Mouse (Mus musculus) hindbrain, postnatal 0 days (tissue): Measurements from ENCODE around the gene Cln5. TPM values are rescaled to one million over a fixed set of nuclear protein-coding genes. Genes with fewer than 3 reads are reported as not detected.
A peak's percentile ranks its signal among the peaks of the same experiment; 100 is the strongest.

Experiments
- ATAC-seq: fragments of 200-750 bp; cut with Nextera tagmentation; 2 replicates; pipeline ENCODE4 v1.8.0; 2017; ENCODE audit warnings: mild to moderate bottlenecking, moderate TSS enrichment, moderate library complexity
- DNase-seq: peaks from one replicate; pipeline ENCODE4 v3.0.0-alpha.2; 2015; ENCODE audit warnings: low spot score
- H3K27ac ChIP-seq: fragments of 300-500 bp; sonication (generic); 2 replicates; pipeline ENCODE4 v1.5.1; 2014; ENCODE audit warnings: mild to moderate bottlenecking
- H3K27me3 ChIP-seq: fragments of 300-500 bp; sonication (generic); 2 replicates; pipeline ENCODE4 v1.6.1; 2014; ENCODE audit warnings: low read length, mixed read lengths; ENCODE audit not compliant: insufficient read depth
- H3K36me3 ChIP-seq: fragments of 300-500 bp; sonication (generic); 2 replicates; pipeline ENCODE4 v1.6.1; 2014; ENCODE audit warnings: low read length, mixed read lengths; ENCODE audit not compliant: insufficient read depth
- H3K4me1 ChIP-seq: fragments of 300-500 bp; sonication (generic); 2 replicates; pipeline ENCODE4 v1.6.1; 2014; ENCODE audit warnings: antibody characterized with exemption, low read length, mixed read lengths; ENCODE audit not compliant: insufficient read depth
- H3K4me2 ChIP-seq: fragments of 300-500 bp; sonication (generic); 2 replicates; pipeline ENCODE4 v1.6.1; 2014; ENCODE audit warnings: low read depth, mild to moderate bottlenecking, low read length, moderate library complexity, mixed read lengths
- H3K4me3 ChIP-seq: fragments of 300-500 bp; sonication (generic); 2 replicates; pipeline ENCODE4 v1.5.1; 2014; ENCODE audit warnings: low read length
- H3K9ac ChIP-seq: fragments of 300-500 bp; sonication (generic); replicated peaks from 2 replicates; pipeline ENCODE4 v1.6.1; 2014; ENCODE audit warnings: mild to moderate bottlenecking, low read length, moderate library complexity, mixed read lengths
- H3K9me3 ChIP-seq: fragments of 300-500 bp; sonication (generic); 2 replicates; pipeline ENCODE4 v1.6.1; 2016; ENCODE audit warnings: low read length, mixed read lengths
- CTCF ChIP-seq: IDR thresholded peaks from 2 replicates; pipeline ENCODE4 v1.5.1; 2016; ENCODE audit warnings: antibody characterized with exemption, control low read depth, low read depth
- whole genome bisulfite sequencing: fragments of 180-500 bp; shearing (Covaris S2); extraction: QIAGEN DNeasy Blood & Tissue Kit; methylation state at CpG from one replicate; pipeline ENCODE4 v1.1.7; 2014; 5-methylcytosine and 5-hydroxymethylcytosine counted together
- polyA plus RNA-seq: library from polyadenylated mRNA; unstranded; fragments of >200 nt; fragmentation: Nextera tagmentation; extraction: Ambion mirVana; gene quantifications from 2 replicates; pipeline ENCODE4 v1.2.1, GENCODE M21; 2015
- total RNA-seq: library from RNA; depleted of rRNA; stranded (reverse); fragments of >200 nt; gene quantifications from 2 replicates; pipeline ENCODE4 v1.2.3, GENCODE M21; 2014

Cln5 gene
- total and polyA plus RNA-seq, 2 experiments from 2014 or later: 11.8 to 14.5 TPM

- no peaks in the 10 kb centered on the region for H3K27me3 ChIP-seq
- no peaks in the 10 kb centered on the region for H3K36me3 ChIP-seq
- TF ChIP-seq CTCF: no peak
- ATAC-seq (no peak), DNase-seq (no peak)
- no peak overlapping the region for H3K4me2 ChIP-seq
- no peaks in the 10 kb centered on the region for H3K9me3 ChIP-seq
- H3K4me1 ChIP-seq: no peaks in the 10 kb centered on the region
- H3K4me3 ChIP-seq: no peak overlapping the region
- H3K27ac ChIP-seq: no peak overlapping the region
- WGBS: 90% methylated on average over 11 of the region's 11 CpGs
- H3K9ac ChIP-seq: no peak overlapping the region
Observed at GRCm38 (mm10) chr14:103048292-103049086, 21.5 kb upstream of the Cln5 start.

- no peaks in the 10 kb centered on the region for H3K36me3 ChIP-seq
- peak; percentile 98 for TF ChIP-seq CTCF
- H3K27ac ChIP-seq: no peak overlapping the region
- ATAC-seq: peak; percentile 87
- no peak overlapping the region for H3K4me3 ChIP-seq
- 31% methylated on average over 8 of the region's 8 CpGs for WGBS
- no peak overlapping the region for H3K4me2 ChIP-seq
- no peaks in the 10 kb centered on the region for H3K9me3 ChIP-seq
- H3K9ac ChIP-seq: no peak overlapping the region
- no peaks in the 10 kb centered on the region for H3K27me3 ChIP-seq
- H3K4me1 ChIP-seq: no peaks in the 10 kb centered on the region
- peak; percentile 76 for DNase-seq
Observed at GRCm38 (mm10) chr14:103051159-103051769, 18.8 kb upstream of the Cln5 start.

GRCm38 (mm10) chr14:103054731-103055130 lies 15.3 kb upstream of the Cln5 start:
- 80% methylated on average over 13 of the region's 13 CpGs for WGBS
- H3K9ac ChIP-seq: no peak overlapping the region

GRCm38 (mm10) chr14:103056601-103057000 lies 13.4 kb upstream of the Cln5 start:
- Histone ChIP-seq H3K9me3 (no peaks in the 10 kb centered on the region), H3K4me1 (no peaks in the 10 kb centered on the region), H3K36me3 (no peaks in the 10 kb centered on the region), H3K4me3 (no peak overlapping the region), H3K27ac (no peak overlapping the region), H3K27me3 (no peaks in the 10 kb centered on the region), H3K4me2 (no peak overlapping the region), H3K9ac (no peak overlapping the region)
- no peak for TF ChIP-seq CTCF
- DNase-seq (no peak), ATAC-seq (no peak)
- 90% methylated on average over 7 of the region's 7 CpGs for WGBS

More at GRCm38 (mm10) chr14:103054731-103055130, 15.3 kb upstream of the Cln5 start:
- Histone ChIP-seq H3K4me1 (no peaks in the 10 kb centered on the region), H3K9me3 (no peaks in the 10 kb centered on the region), H3K27ac (no peak overlapping the region), H3K4me2 (no peak overlapping the region), H3K36me3 (no peaks in the 10 kb centered on the region), H3K27me3 (no peaks in the 10 kb centered on the region), H3K4me3 (no peak overlapping the region)
- TF ChIP-seq CTCF: no peak
- ATAC-seq (no peak), DNase-seq (no peak)

- 82% methylated on average over 1 of the region's 1 CpGs for WGBS
- no peak for DNase-seq
- TF ChIP-seq CTCF: no peak
- no peak overlapping the region for H3K27ac ChIP-seq
- no peak for ATAC-seq
- no peaks in the 10 kb centered on the region for H3K4me1 ChIP-seq
- H3K9ac ChIP-seq: no peak overlapping the region
- H3K4me3 ChIP-seq: no peak overlapping the region
- H3K36me3 ChIP-seq: no peaks in the 10 kb centered on the region
- H3K27me3 ChIP-seq: no peaks in the 10 kb centered on the region
- H3K9me3 ChIP-seq: no peaks in the 10 kb centered on the region
- no peak overlapping the region for H3K4me2 ChIP-seq
Observed at GRCm38 (mm10) chr14:103058998-103059397, 11.0 kb upstream of the Cln5 start.

- ATAC-seq: no peak
- DNase-seq: no peak
- Histone ChIP-seq H3K27ac (no peak overlapping the region), H3K9ac (no peak overlapping the region), H3K36me3 (no peaks in the 10 kb centered on the region), H3K27me3 (no peaks in the 10 kb centered on the region), H3K9me3 (no peaks in the 10 kb centered on the region), H3K4me1 (no peaks in the 10 kb centered on the region), H3K4me3 (no peak overlapping the region), H3K4me2 (no peak overlapping the region)
- 87% methylated on average over 10 of the region's 10 CpGs for WGBS
- TF ChIP-seq CTCF: no peak
Observed at GRCm38 (mm10) chr14:103059495-103059894, 10.5 kb upstream of the Cln5 start.
